Mouse (Mus musculus): ENCODE results near the gene Gsto2.
A peak's percentile ranks its signal among the peaks of the same experiment; 100 is the strongest.

Gsto2 gene

GRCm38 (mm10) chr19:47919126-47919965 is 54.0 kb downstream of the Gsto2 start, which contains the start of the genes Cfap43 and Itprip:
Gene Cfap43, minus strand, starts transcription at chr19:47919287.
Gene Itprip, minus strand, starts transcription at chr19:47919299.
- peak; percentile 59 for DNase-seq (ENCODE audit: low read depth, low spot score)

- no peak for DNase-seq (ENCODE audit: low read depth, low spot score)
Measured at GRCm38 (mm10) chr19:47919966-47920375, 54.6 kb downstream of the Gsto2 start.

- no peak for DNase-seq (ENCODE audit: low read depth, low spot score)
Measured at GRCm38 (mm10) chr19:47925819-47926218, 60.5 kb downstream of the Gsto2 start.

- DNase-seq (ENCODE audit: low read depth, low spot score): no peak
Measured at GRCm38 (mm10) chr19:47927032-47927431, 61.7 kb downstream of the Gsto2 start.

- no peak for DNase-seq (ENCODE audit: low read depth, low spot score)
Measured at GRCm38 (mm10) chr19:47929043-47929442, 63.7 kb downstream of the Gsto2 start.

GRCm38 (mm10) chr19:47931982-47932638 is 66.8 kb downstream of the Gsto2 start:
- peak; percentile 62 for DNase-seq (ENCODE audit: low read depth, low spot score)

GRCm38 (mm10) chr19:47934146-47934545 is 68.8 kb downstream of the Gsto2 start:
- no peak for DNase-seq (ENCODE audit: low read depth, low spot score)

GRCm38 (mm10) chr19:47934636-47935238 is 69.4 kb downstream of the Gsto2 start:
- peak; percentile 20 for DNase-seq (ENCODE audit: low read depth, low spot score)

GRCm38 (mm10) chr19:47935530-47935929 is 70.2 kb downstream of the Gsto2 start:
- DNase-seq (ENCODE audit: low read depth, low spot score): no peak
